In the genomic region with DNA sequence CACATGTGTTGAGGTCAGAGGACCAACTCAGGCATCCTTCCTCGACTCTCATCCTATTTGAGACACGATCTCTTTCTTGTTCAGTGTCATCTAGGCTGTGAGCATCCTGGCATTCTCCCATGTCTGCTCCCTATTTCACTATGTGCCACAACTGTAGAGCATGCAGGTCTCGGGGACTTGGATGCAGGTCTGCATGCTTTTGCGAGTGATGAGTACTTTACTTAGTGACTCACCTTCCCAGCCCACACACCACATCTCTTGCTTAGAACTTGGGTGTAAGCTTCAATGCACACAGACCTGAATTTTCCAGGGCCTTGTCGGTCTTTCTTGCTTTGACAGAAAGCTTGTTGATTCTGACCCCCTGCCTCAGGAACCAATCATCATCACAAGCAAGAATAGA, we compare ENCODE assay signal across 31 mouse cellular contexts. TPM values are rescaled to one million over a fixed set of nuclear protein-coding genes. Genes with fewer than 3 reads are reported as not detected.
"Had no signal": no experiment of that assay in that cellular context is flagged by ENCODE, and none has a peak within 500 bp of the region (broad histone marks: within the 10 kb centered on the region; RNA-seq: fewer than 3 reads in every experiment).

No protein-coding gene starts in this region.

- ATAC-seq: hindbrain, postnatal 0 days; intestine, embryonic 16.5 days; liver, embryonic 12.5 days had no signal

- H3K9ac ChIP-seq: heart, embryonic 12.5 days; hindbrain, embryonic 12.5 days; hindbrain, embryonic 15.5 days; kidney, embryonic 15.5 days; limb, embryonic 13.5 days; limb, embryonic 15.5 days; liver, embryonic 12.5 days; liver, embryonic 14.5 days had no signal

- DNase-seq: gastrocnemius, postnatal 14 days; gastrocnemius, postnatal 36 days; heart, adult 18-20 months; heart, postnatal 10 days; kidney, adult 11 months; kidney, adult 2 months; kidney, adult 9 months; kidney, postnatal 14 days; kidney, postnatal 36 days; layer of hippocampus, adult 9-11 months; layer of hippocampus, postnatal 36 days; left cerebral cortex, postnatal 4 days had no signal

- H3K36me3 ChIP-seq: heart, embryonic 10.5 days; heart, embryonic 12.5 days; hindbrain, embryonic 12.5 days; hindbrain, embryonic 15.5 days; kidney, embryonic 15.5 days; limb, embryonic 13.5 days; limb, embryonic 15.5 days; liver, embryonic 12.5 days had no signal

- H3K4me3 ChIP-seq: heart, embryonic 10.5 days; heart, embryonic 12.5 days; hindbrain, embryonic 12.5 days; hindbrain, embryonic 15.5 days; kidney, embryonic 15.5 days; limb, embryonic 13.5 days; limb, embryonic 15.5 days; liver, embryonic 12.5 days had no signal

- H3K27ac ChIP-seq: heart, embryonic 10.5 days; hindbrain, embryonic 12.5 days; hindbrain, embryonic 15.5 days; hindbrain, postnatal 0 days; kidney, embryonic 15.5 days; kidney, postnatal 0 days; limb, embryonic 13.5 days; limb, embryonic 15.5 days; liver, embryonic 12.5 days; liver, embryonic 14.5 days had no signal

- H3K27me3 ChIP-seq: heart, embryonic 12.5 days; hindbrain, embryonic 12.5 days; hindbrain, embryonic 15.5 days; kidney, embryonic 15.5 days; limb, embryonic 13.5 days; limb, embryonic 15.5 days; liver, embryonic 12.5 days had no signal

- H3K9me3 ChIP-seq: heart, embryonic 10.5 days; heart, embryonic 12.5 days; hindbrain, embryonic 12.5 days; hindbrain, embryonic 15.5 days; kidney, embryonic 15.5 days; limb, embryonic 13.5 days; limb, embryonic 15.5 days; liver, embryonic 12.5 days had no signal

- H3K4me2 ChIP-seq: heart, embryonic 12.5 days; hindbrain, embryonic 12.5 days; hindbrain, embryonic 15.5 days; kidney, embryonic 15.5 days; limb, embryonic 13.5 days; limb, embryonic 15.5 days; liver, embryonic 12.5 days had no signal

- H3K4me1 ChIP-seq: hindbrain, embryonic 12.5 days; hindbrain, embryonic 15.5 days; limb, embryonic 13.5 days; limb, embryonic 15.5 days had no signal

RNA-seq across cellular contexts. Expression of a gene that starts 16.8 kb away (rescaled TPM):
- polyA plus RNA-seq: frontal cortex, adult 2 months; heart, embryonic 10.5 days; heart, embryonic 12.5 days; heart, embryonic 14.5 days; heart, embryonic 16.5 days; hindbrain, embryonic 12.5 days; hindbrain, embryonic 15.5 days; hindbrain, postnatal 0 days; intestine, embryonic 14.5 days; intestine, embryonic 16.5 days; kidney, embryonic 15.5 days; kidney, postnatal 0 days; large intestine, adult 2 months; limb, embryonic 11.5 days; limb, embryonic 13.5 days; limb, embryonic 15.5 days; liver, adult 2 months; liver, embryonic 12.5 days; liver, embryonic 14.5 days had no signal
